Mouse (Mus musculus) erythroid progenitor cell, adult 5-6 weeks (primary cell): ENCODE data around the gene Calcoco2. TPM values are rescaled to one million over a fixed set of nuclear protein-coding genes. Genes with fewer than 3 reads are reported as not detected.

Experiments
- ATAC-seq: replicated peaks from 2 replicates; pipeline ENCODE4 v1.8.0; 2016; ENCODE audit warnings: moderate number of reproducible peaks, mild to moderate bottlenecking, moderate TSS enrichment, inconsistent platforms; ENCODE audit not compliant: poor library complexity, low FRiP score, severe bottlenecking
- total RNA-seq, 2 experiments: library from RNA; stranded (forward) in 1 of 2; stranded (reverse) in 1 of 2; fragments of 150-400 nt in 1 of 2; fragments of 186-747, 209-891 nt in 1 of 2; gene quantifications; 2 replicates each; pipeline versions ENCODE4 v1.2.3 to v1.2.4; 2015 to 2017; ENCODE audit warnings: low replicate concordance in 2 of 2

Gene Calcoco2
- total RNA-seq, 2 experiments from 2014 or later: not detected

DNA sequence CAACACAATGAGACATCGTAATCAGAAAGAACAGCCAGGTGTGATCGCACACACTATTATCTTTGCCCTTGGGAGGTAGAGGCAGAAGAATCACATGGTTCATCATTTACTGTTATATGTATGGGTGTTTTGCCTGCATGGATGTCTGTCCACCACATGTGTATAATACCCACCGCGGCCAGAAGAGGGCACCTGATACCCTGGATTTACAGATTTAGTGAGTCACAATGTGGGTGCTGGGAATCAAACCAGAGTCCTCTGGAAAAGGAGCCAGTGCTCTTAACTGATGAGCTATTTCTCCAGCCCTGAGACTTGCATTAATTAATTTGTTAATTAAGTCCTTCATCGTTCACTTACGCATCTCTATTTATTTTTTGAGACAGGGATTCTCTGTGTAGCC lies 23.8 kb downstream of the Calcoco2 start:
- ATAC-seq: no peak

DNA sequence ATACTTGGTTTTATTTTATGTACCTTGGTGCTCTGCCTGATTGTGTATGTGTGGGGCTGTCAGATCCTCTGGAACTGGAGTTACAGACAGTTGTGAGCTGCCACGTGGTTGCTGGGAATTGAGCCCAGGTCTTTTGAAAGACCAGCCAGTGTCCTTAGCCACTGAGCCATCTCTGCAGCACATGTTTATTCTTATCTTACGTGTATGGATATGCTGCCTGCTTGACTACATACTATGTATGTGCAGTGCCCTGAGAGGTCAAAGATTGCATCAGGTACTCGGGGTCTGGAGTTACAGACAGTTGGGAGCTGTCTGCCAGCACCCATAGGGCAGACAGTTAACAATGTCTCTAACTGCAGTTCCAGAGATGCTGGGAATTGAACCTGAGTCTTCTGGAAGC lies 29.1 kb downstream of the Calcoco2 start:
- no peak for ATAC-seq

DNA sequence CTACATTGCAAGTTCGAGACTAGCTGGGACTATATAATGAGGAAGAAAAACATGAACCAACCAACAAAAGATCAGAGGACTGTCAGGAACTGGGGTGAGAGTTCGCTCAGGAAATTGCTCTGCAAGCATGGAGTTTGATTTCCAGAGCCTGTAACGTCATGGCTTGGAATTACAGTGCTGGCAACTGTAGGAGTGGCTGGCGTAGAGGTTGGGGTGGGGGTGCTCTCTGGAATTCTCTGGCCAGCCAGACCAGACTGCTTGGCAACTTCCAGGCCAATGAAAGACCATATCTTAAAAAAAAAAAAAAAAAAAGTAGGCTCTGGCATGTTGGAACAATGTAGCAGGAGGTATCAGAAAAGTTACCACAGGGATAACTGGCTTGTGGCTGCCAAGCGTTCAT lies 31.0 kb downstream of the Calcoco2 start:
- no peak for ATAC-seq

DNA sequence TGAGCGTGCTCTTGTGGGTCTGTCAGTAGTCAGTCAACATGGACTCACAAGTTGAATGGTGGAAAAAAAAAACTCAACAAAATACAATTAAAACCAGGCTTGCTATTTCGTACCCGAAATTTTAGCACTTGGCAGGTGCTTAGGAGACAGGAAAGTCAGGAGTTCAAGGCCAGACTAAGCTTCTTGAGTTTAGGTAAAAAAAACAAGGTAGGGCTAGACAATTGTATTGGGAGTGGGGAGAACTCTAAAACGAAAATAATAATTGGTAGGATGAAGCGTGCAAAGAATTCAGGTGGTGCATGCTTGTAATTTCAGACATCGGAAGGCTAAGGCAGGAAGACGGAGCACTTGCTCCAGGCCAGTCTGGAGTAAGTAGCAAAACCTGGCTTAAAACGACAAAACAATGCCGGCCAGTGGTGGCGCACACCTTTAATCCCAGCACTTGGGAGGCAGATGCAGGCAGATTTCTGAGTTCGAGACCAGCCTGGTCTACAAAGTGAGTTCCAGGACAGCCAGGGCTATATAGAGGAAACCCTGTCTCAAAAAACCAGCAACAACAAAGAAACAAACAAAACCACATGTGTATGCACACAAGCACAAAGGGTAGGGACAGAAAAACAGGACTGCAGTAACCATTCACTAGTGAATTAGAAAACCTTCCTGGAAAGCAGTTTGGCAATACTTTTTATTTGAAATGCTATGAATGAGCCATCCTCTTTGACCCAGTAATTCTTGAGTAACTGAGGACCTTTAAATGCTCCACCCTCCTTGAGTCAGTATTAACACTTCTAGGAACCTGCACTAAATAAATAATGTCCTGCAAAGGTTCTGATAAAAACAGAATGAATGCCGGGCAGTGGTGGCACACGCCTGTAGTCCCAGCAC lies 35.3 kb downstream of the Calcoco2 start:
- ATAC-seq: no peak

DNA sequence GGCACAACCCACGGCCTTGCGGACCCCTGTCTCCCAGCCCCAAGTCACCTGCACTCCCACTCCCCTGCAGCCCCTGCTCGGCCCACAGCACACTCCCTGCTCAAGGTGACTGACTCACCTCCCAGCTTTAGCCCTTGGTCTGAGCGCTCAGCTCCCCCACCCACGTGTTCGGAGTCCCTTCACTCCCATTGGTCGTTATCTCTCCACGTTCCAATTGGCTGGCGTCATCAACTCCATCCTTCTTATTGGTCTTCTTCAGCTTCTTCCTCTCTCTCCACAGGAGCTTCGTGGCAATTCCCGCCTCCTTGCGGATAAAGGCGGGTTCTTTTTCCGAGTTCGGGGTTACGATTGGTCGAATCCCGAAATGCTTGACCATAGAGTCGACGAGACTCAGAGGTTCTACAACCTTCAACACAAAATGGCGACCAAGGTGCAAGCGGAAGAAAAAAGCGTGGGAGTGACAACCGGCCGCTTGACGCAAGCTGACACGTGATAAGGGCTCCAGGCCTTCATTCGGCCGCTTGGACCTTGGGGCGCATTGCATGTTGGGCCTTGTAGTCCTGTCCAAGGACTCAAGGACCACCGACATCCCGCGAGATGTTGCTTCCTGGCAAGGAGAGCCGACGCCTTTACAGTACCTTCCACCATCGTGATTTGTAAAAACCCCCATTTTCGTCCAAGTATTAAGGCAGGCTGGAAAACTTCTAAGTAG lies 36.1 kb downstream of the Calcoco2 start, which contains the start of gene Atp5g1:
Atp5g1 (minus strand) TSS at position 162 of the 712 bp plus-strand sequence.
- ATAC-seq: peak; percentile 93

DNA sequence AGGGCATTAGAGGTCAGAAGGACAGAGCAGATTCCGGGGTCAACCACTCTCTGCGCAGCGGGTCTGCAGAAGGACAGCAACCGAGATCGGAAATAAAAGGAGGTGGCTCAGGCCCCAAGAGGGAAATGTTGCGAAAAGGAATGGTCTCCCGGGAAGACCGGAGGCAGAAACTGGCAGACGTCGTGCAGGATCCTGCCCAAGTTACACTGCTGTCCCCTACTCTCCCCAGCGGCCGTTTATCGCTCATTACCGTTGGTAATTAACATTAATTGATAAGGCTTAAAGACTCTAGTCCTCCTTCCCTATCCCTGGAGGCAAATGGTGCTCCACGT lies 36.6 kb downstream of the Calcoco2 start:
- ATAC-seq: peak; percentile 60

DNA sequence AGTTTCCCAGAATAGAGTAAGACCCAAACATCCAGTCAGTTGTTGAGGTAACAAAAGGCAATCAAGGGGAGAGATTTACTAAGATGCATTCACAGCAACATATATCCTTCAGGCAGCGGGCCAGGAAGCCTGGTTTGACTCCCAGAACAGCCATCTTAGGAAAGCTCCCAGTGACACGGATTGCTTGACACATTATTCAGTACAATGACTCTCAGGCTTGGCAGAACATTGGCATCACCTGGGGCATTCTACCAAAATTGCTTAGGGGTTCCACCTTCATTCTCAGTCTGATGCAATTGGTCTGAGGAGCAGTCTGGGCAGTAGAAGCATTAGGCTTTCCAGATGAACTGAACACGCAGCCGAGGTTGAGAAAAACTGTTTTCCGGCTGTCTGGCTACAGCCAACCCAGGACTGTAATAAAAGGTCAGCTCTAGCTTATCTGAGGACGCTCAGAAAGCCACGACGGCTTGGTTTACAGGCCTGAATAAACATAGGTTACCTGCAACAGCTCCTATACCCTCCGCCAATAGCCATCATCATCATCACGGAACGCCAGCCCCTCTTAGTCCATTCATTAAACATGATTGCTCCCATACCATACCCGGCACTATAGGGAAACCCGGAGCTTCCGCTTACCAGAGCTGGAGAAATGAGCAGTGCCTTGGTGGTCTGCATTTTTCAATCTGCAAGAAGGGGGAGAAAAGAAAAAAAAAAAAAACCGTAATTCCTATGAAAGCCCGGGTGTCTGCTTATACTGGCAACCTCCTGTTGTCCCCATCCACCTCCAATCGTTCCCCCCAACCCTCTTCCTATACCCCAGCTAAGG lies 37.2 kb downstream of the Calcoco2 start:
- no peak for ATAC-seq

DNA sequence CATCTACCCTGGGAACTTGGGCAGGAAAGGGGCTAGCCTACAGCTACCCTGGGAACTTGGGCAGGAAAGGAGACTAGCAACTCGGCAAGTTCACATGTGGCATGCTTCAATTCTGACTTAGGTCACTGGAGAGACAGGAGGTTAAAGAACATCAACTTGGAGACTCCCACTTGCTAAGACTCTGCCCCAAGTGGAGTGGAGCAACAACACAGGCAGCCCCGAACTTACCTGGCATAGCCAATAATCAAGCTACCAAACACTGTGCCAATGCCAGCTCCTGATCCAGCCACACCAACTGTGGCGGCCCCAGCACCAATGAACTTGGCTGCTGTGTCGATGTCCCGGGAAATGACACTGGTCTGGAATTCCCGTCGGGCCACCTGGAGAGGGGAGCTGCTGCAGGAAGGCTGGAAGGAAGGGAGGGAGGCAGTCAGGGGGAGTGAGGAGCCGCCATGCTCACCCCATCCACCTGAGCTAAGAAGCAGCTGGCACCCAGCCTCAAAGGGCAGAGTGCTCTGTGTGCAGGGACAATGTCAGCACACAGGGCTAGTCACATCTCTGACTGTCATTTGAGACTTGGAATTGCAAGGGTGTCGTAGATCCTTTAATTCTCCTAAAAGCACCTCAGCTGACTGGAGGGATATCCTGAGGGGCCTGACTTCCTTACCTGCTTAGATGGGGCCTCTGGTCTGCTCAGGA lies 38.3 kb downstream of the Calcoco2 start:
- ATAC-seq: no peak

DNA sequence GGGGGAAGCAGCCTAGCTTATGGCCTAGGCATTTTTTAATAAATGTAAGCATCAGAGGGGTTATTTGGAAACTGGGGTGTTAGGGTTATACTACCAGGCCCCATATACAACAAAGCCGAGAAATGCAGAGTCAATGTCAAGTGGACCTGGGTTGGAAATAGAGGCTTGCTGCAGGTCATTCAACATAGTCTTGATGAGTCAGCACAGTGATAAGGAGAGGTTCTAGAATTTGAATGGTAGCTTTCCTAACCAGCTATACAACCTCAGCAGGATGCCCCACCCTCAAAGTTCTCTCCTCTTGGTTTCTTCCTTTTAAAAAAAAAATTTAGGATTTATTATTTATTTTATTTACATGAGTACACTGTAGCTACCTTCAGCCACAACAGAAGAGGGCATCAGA lies 40.8 kb downstream of the Calcoco2 start:
- ATAC-seq: no peak

DNA sequence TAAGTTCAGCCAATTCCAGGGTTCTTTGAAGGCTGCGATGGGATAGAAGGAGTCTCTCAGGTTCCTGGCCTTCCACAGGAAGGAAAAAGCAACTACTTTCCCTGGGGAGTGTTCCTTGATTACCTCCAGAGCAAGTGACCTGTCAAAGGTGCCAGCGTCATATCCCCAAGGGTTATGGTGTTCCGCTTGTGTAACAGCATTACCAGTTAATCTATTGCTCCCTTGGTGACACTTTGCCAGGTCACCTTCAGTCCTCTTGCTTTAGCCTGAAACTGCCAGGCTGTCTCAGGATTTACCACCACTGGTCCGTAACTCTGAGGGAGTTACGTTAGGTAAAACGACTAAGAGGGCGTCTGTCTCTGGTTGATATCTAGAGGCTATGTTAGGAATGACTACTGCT lies 41.4 kb downstream of the Calcoco2 start:
- no peak for ATAC-seq

DNA sequence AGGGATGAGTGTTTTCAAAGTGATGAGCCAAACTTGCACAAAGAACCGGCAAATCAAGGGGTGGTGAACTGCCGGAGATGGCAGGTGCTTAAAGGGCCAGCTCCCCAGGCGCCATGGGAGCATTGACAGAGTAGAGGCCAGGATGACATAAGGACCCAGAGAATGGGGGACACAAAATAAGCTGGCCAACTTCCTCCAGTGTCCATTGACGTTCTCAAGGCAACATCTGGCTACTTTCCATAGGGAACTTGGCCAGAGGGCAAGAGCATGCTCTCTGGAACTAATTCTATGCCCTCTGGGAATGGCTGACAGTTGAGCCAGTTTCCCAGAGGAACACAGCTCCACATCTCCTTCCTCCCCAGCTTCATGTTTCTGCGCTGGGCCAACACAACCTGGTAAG lies 43.5 kb downstream of the Calcoco2 start:
- ATAC-seq: no peak

DNA sequence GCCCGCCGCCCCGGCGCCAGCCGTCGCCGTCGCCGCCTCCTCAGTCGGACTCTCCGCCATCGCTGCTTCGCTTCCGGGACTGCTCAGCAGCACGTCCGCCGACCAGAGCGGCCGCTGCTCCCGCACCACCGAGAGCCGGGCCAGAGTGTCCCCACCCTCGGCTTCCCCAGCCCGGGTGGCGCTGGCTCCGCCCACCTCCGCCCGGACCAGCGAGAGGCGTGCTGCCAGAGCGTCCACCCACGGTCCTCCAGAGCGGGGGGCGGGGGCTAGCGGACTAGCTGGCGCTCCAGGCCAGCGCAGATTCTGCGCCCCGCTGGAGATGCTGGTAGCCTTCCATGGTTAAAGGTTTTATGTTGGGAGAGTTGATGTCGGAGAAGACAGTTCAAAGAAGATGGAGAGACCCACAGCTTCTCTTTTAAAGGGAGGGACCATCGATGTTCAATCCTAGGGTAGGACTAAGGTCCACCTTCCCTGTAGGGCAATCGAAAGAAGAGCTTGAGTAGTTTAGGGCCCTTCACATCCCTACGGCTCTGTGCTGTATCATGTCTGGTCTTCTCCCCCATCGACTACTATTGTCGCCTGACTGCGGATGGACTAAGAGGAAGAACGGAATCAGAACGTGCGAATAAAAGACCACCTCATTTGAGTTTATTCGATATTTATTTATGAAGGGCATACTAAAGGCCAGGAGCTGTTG lies 46.4 kb downstream of the Calcoco2 start, which contains the start of gene Ube2z:
Ube2z (minus strand) TSS at position 174 of the 697 bp plus-strand sequence.
- peak; percentile 99 for ATAC-seq

DNA sequence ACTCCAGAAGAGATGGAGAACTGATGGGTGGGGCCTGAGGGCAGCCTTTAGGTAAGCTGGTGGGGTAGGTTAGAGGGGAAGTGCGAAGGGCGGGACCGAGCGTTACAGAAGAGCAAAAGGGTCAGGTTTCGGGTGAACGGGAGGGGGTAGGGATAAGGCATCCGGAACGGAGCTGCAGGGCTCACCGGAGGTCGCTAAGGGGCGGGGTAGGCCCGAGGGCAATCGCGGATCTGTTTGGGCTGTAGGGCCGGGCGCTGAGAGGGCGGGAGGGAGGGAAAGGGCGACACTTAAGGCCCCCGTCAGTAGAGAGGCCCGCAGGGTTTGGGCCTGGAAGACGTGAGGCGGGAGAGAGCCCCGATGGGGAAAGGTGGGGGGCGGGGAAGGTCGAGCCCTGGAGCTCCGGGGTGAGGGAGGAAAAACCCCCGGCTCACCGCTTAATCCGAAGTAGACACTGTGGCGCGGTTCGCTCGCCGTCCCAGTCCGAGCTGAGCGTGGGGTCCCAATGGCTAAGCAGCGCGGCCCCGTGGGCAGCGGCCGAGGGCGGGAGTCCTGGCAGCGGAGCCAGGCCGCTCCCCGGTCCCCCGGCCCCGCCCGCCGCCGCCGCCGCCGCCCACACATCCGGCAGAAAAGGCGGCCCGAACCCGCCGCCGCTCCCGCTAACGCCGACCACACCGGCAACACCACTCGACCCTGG lies 47.1 kb downstream of the Calcoco2 start:
- ATAC-seq: peak; percentile 53

DNA sequence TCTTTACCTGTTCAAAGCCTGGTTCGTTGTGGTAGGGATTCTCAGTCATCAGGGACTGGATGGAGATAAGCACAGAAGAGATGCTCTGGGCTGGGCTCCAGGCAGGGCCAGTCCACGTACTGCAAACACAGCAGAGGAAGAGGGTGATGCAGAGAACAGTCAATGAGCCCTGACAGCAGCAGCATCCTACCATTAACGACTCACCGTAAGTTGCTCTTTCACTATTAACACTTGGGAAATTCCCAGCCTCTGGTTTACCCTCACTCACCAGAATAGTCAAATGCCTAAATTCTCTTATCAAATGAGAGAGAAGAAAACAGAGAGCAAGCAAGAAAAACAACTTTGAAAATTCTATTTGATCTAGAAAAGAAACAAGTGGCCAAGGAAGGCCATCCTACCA lies 53.5 kb downstream of the Calcoco2 start:
- no peak for ATAC-seq

DNA sequence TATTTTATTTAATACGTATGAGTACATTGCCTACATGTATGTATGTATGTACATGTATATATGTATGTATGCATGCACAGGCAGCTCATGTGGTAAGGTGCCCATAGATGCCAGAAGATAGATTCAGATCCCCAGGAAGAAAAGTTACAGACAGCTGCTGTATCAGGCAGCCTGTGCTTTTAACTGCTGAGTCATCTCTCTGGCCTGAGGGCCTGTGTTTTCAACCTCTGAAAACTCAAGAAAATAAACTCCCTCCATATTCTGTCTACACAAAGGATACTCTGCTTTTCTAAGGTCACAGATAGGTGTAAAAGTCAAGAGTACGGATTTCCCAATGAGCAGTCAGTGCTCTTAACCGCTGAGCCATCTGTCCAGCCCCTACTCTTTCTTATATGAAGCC lies 60.9 kb downstream of the Calcoco2 start:
- ATAC-seq: no peak

DNA sequence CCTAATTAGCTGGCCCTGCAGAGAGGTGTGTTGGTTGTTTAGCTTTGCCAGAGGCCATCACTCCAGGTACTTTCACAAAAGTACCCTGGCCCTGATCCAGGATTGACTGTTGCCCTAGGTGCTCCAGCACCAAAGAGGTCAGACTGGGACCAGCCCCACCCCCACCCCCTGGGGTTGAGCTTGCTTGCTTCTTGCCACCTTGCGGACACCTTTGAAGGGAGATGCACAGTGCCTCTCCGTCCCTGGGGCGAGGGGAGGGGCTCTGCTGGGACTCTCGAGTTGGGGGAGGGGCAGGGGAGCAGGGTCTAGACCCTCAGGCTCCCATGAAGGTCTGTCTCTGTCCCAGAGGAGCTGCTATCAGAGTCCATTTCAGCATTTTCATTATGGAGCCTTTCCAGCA lies 61.8 kb downstream of the Calcoco2 start:
- no peak for ATAC-seq
